Mouse (Mus musculus) heart, postnatal 0 days (tissue): ENCODE results near the gene Kansl1l.

Experiments
- CTCF ChIP-seq: IDR thresholded peaks from 2 replicates; pipeline ENCODE4 v1.5.1; 2016; ENCODE audit warnings: antibody characterized with exemption, control low read depth, low read depth
- EP300 ChIP-seq: IDR thresholded peaks from 2 replicates; pipeline ENCODE4 v1.6.1; 2016; ENCODE audit warnings: antibody characterized with exemption, low read depth

- no peak for TF ChIP-seq CTCF
- TF ChIP-seq EP300, result no peak
Observed at GRCm38 (mm10) chr1:66806821-66807220, 10.5 kb downstream of the Kansl1l start.
